Mouse (Mus musculus) WW6 (cell line): ENCODE data around the gene Camsap1.

Experiments
- DNase-seq: peaks from one replicate; pipeline ENCODE4 v3.0.0-alpha.2; 2013; ENCODE audit warnings: low read depth, low spot score

Gene Camsap1

DNA sequence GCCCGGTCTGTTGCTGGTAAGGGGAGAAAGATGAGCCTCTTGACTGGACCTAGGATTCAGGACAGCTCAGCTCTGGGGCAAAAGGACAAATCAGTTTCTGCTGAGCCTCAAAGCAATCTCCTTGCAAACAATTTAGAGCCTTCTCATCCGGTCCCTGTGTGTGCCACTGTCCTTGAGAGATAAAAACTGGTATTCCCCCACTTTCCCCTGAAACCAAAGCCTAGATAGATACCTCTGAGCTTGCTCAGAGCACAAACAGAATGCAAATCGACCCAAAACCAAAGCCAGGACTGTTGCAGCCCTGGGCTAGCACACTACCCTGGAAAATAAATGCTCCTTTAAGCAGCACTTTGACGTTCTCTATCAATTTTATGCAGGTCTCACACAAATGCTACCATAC is 4.1 kb downstream of the Camsap1 start:
- DNase-seq = no peak

DNA sequence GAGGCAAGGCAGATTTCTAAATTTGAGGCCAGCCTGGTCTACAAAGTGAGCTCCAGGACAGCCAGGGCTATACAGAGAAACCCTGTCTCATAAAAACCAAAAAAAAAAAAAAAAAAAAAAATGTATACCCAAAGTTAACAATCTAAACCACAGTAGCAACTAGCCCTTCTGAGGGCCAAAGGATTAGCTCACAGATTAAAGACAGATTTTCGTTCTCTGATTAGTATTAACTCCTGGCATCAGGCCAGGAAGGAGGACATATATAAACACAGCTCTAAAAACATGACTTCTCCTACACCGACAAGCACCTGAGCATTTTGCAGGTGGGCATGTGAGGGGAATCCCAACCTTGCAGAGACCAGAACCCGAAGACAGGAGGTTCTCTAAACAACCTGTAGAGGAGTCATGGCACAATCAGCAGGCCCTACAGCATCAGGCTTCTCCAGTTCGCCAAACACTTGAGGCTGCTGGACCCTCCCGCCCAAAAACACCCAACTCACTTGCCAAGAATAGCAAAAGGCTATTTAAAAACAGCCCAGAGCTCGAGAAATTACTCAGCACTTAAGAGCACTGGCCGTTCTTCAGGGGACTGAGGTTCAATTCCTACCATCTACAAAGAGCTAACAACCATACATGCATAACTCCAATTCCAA is 5.4 kb downstream of the Camsap1 start:
- no peak for DNase-seq

DNA sequence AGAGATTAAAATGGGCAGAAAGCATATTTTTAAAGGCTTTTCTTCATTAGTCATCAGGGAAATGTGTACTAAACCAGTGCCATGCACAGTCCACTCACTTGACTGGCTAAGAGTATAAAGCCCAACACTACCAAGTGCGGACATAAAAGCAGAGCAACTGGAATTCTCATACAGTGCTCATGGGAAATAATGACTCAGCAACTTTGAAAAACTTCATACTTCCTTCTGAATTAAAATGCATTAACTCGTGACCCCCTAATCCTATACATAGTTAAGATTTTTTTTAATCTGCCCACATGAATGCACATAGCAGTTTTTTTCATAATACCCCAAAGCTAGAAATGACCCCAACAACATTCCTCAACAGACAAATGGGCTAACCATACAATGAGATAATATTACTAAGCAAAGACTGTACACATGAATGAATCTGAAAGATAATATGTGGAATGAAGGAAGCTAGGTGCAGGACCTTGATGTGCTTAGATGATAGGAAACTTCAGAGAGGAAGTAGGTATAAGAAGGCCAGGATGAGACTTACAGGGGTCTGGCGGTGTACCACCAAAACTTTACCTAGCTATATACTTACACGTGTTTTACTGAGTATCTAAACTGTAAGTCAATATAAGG is 7.8 kb downstream of the Camsap1 start:
- no peak for DNase-seq

- no peak for DNase-seq
These were observed 12.7 kb downstream of the Camsap1 start for GRCm38 (mm10) chr2:25970426-25970825.

GRCm38 (mm10) chr2:25969319-25969718 is 13.8 kb downstream of the Camsap1 start:
- DNase-seq = no peak

- DNase-seq = no peak
These were observed 33.8 kb downstream of the Camsap1 start for GRCm38 (mm10) chr2:25949291-25949690.

GRCm38 (mm10) chr2:25947950-25948349 is 35.1 kb downstream of the Camsap1 start:
- no peak for DNase-seq

DNA sequence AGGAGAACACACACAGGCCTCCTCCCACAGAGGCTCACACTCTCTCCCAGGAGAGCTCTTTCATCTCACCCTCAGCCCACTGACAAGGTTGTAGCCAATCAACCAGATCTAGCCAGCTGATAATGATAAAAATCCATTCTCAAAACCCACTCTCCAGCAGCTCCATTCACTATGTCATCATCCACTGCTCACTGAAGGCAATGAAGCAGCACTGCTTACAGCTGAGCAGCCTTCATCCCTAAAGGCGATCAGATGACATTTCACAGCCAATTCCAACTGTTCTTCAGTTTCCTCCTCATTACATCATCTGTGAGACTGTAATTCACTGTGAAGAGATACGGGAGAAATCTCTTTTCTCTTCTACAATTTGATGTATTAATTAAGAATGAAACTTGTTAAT is 39.3 kb downstream of the Camsap1 start:
- DNase-seq = no peak

DNA sequence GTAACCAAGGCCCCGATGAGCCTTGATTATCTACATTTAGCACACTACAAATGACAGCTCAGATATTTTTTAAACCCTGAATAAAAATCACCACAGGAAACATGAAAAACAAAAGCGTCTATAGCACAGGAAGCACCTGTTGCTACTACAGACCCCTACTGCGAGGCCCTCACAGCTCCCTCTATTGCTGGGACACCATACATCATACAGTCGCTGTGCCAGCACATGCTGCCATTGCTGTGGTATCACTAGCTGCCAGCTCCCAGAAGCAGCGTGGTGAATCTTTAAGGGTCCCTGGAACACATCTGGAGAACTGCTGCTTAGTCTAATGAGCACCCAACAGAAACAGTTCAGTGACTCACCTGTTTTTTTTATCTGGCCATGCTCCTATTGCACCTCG is 42.6 kb downstream of the Camsap1 start:
- no peak for DNase-seq

GRCm38 (mm10) chr2:25931249-25931859 is 51.7 kb downstream of the Camsap1 start:
- DNase-seq = peak; percentile 49

DNA sequence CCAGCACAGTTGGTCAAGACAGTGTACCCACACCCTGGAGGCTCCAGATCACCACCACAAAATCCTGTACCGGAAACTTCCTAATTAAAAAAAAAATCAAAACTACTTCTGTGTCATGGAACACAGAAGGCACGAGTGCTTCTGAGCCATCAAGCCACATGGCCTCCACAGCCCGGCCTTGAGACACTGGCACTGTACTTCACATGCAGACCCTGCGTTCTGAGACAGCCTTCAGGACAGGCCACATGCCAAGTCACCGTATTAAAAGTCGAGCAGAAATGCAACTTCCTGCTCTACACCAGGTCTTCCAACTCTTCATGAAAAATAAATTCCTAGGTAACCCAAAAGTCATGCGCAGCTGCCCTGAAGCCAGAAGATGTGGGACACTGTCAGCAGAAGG is 55.3 kb downstream of the Camsap1 start:
- DNase-seq = no peak

GRCm38 (mm10) chr2:25924934-25925333 is 58.1 kb downstream of the Camsap1 start:
- DNase-seq = no peak

GRCm38 (mm10) chr2:25923799-25924198 is 59.3 kb downstream of the Camsap1 start:
- no peak for DNase-seq

DNA sequence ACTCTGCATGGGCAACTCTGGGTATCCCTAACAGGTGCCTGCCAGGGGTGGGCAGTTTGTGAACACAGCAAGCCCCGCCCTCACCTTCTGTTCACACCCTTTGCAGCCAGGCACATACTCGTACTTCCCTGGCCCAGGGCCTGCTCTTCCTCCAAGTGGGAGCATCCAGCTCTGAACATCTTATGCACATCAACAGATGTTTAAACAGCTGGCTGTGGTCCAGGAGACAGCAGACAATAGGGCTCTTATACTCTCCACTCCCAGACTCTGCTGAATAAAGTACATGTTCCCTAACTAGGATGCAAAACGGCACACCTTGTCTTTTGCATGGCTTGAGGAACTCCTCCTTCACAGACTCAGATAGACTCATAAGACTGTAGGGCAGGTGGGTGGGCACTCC is 63.1 kb downstream of the Camsap1 start:
- DNase-seq = no peak

DNA sequence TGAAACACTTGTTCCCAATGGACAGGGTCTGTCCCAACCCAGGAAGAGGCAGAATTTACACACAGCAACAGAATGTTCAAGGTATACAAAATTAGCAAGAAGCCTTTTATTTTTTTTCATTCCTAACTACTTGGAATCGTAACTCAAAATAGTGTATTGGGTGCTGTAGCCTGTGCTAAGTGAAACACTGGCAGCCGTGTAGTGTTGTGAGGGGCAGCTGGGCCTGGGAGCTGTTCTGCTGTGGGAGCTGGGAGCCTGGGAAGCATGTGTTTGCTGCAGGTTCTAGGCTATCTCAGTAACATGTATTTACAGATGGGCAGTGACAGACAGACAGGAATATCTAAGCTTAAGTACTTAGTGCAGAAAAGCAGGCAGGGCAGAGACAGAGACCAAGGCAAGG is 64.7 kb downstream of the Camsap1 start:
- DNase-seq = no peak

DNA sequence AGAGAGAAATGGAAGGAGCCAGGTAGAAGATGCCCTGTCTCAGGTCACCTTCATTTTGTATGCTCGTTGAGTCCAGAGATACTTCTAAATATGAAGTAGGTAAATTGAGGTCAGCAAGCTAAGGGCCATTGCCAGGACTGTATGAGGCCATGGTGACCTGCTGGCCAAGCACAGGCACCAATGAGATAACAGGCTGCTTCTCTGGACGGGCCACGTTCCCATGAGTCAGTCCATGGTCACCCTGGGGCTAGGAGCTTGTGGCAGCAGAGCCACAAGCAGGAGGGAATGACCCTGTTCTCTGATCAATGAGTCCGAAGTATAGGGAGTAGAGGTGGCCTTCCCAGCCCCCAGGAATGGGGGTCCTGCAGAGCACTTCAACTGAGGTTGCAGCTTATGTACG is 68.3 kb downstream of the Camsap1 start:
- no peak for DNase-seq

GRCm38 (mm10) chr2:25914201-25914600 is 68.9 kb downstream of the Camsap1 start:
- no peak for DNase-seq

- DNase-seq = no peak
These were observed 69.8 kb downstream of the Camsap1 start for GRCm38 (mm10) chr2:25913247-25913646.

DNA sequence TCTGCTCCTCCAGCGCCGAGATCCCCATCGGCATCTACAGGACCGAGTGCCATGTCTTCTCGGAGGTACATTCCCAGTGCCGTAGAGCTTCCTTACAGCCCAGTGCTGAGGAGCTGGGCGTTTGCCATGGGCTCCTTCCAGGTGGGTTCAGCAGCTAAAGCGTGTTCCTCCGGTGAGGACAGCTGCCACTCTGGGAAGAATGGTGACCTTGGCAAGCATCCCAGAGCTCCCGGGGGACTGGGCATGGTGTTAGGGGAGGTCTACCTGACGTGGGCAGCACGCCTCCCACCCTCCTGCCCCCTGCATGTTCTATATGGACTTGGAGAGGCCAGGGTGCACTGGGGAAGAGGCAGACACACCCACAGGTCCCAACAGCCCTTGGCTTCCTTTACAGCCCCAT is 73.2 kb downstream of the Camsap1 start:
- DNase-seq = no peak

DNA sequence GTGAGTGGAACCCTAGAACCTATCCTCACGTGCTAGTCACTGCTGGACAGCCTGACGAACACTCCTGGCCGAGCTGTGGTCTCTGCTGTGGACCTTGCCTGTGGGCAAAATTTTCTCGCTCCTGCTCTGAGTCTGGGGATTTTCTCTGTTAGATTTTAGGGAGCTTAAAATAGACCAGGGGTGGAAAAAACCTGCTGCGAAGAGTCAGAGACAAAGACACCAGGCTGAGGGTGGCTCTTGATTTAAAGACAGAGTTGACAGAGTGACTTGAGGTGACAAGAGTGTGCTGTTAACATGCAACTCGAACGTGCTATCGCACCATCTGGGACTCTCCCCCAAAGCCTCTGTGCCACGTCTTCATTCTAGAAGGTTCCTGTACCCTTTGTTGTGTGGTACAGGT is 84.1 kb downstream of the Camsap1 start:
- no peak for DNase-seq

- DNase-seq = no peak
These were observed 90.6 kb downstream of the Camsap1 start for GRCm38 (mm10) chr2:25892440-25892839.

- no peak for DNase-seq
These were observed 94.9 kb downstream of the Camsap1 start for GRCm38 (mm10) chr2:25888144-25888543.

DNA sequence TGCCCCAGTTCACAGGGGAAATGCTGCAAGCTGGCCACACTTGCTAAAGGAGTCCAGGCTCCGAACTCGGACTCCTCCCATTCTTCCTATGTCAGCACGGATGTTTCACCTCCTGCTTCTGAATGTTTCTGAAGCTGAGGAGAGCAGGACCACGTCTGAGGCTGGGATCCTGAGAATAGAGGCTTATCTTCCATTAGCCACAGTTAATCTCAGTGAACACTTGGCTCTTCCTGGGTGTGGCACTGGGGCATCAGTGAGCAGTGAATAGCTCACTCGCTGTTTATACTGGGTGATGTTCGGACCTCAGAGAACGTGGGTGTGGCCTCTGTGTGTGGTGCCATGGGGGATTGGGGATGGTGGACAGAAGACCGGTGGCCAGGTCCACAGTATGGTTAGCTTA is 95.9 kb downstream of the Camsap1 start:
- no peak for DNase-seq
